Mouse (Mus musculus) neural tube, embryonic 14.5 days (tissue): ENCODE measurements around the gene Ets2. TPM values are rescaled to one million over a fixed set of nuclear protein-coding genes. Genes with fewer than 3 reads are reported as not detected.

Experiments
- ATAC-seq: fragments of 200-750 bp; cut with Nextera tagmentation; 2 replicates; pipeline ENCODE4 v1.8.0; 2017; ENCODE audit warnings: low read depth, mild to moderate bottlenecking, moderate TSS enrichment, moderate library complexity
- H3K27ac ChIP-seq: fragments of 300-500 bp; sonication (generic); 2 replicates; pipeline ENCODE4 v1.5.1; 2014; ENCODE audit warnings: low read depth, mild to moderate bottlenecking, control low read depth, low read length, moderate library complexity, mixed read lengths
- H3K27me3 ChIP-seq: fragments of 300-500 bp; sonication (generic); 2 replicates; pipeline ENCODE4 v1.6.1; 2014; ENCODE audit warnings: low read length; ENCODE audit not compliant: control insufficient read depth, insufficient read depth
- H3K36me3 ChIP-seq: fragments of 300-500 bp; sonication (generic); 2 replicates; pipeline ENCODE4 v1.6.1; 2014; ENCODE audit warnings: low read length, mixed read lengths; ENCODE audit not compliant: control insufficient read depth, insufficient read depth
- H3K4me1 ChIP-seq: fragments of 300-500 bp; sonication (generic); 2 replicates; pipeline ENCODE4 v1.6.1; 2014; ENCODE audit warnings: low read length; ENCODE audit not compliant: control insufficient read depth, insufficient read depth
- H3K4me2 ChIP-seq: fragments of 300-500 bp; sonication (generic); 2 replicates; pipeline ENCODE4 v1.6.1; 2014; ENCODE audit warnings: mild to moderate bottlenecking, low read depth, low read length, control low read depth
- H3K4me3 ChIP-seq: fragments of 300-500 bp; sonication (generic); 2 replicates; pipeline ENCODE4 v1.5.1; 2014; ENCODE audit warnings: low read depth, low read length, control low read depth, mixed read lengths
- H3K9ac ChIP-seq: fragments of 300-500 bp; sonication (generic); replicated peaks from 2 replicates; pipeline ENCODE4 v1.6.1; 2014; ENCODE audit warnings: low read depth, mild to moderate bottlenecking, control low read depth, low read length, mixed read lengths
- H3K9me3 ChIP-seq: fragments of 300-500 bp; sonication (generic); 2 replicates; pipeline ENCODE4 v1.6.1; 2016; ENCODE audit warnings: low read length; ENCODE audit not compliant: control insufficient read depth
- WGBS: fragments of 180-500 bp; shearing (Covaris S2); extraction: QIAGEN DNeasy Blood & Tissue Kit; methylation state at CpG from one replicate; pipeline ENCODE4 v1.1.7; 2014; 5-methylcytosine and 5-hydroxymethylcytosine counted together
- polyA plus RNA-seq: library from polyadenylated mRNA; unstranded; fragments of >200 nt; fragmentation: Nextera tagmentation; extraction: Ambion mirVana; gene quantifications from 2 replicates; pipeline ENCODE4 v1.2.1, GENCODE M21; 2014

The Ets2 gene
- 21.4 and 35.4 TPM in 2 replicates for polyA plus RNA-seq

DNA sequence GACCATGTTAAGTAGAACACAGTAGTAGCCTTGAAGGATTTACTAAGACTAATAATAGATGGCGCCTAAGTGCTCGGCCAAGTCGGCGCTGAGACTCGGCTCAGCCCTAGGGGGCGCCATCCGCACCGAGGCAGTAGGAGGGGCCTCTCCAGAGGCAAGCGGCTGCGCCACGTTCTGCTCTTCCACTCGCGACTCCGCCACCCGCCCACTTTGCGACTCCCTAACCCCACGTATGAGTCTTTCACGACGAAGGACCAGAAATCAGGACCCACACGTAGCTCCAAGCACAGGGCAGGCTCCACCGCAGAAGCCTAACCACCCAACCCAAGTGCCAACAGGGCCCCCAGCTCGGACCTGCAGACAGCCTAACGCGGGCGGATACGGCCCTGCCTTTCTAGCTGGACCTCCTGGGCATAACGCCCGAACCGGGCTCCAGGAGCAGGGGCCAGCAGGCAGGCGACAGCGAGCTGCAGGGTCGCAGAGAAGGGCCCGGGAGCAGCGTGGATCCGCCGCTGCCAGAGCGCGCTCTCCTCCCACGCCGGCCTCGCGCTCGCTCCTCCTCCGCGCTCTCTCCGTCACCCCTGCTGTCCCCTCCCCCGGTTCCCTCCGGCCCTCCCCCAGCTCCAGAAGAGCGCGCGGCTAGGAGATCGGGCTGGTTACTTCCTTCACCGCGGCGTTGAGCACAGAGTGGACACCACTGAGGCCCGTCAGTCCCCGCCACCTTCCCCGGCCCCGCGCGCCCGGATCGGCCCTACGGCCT is at the start of gene Ets2:
Gene Ets2, plus strand, starts transcription at position 274 of the 760 bp plus-strand sequence.
- Histone ChIP-seq H3K9me3 (no peaks in the 10 kb centered on the region), H3K4me1 (peaks cover 5% of the 10 kb centered on the region; the same call in 1 of the 2 replicates), H3K9ac (peak within 1 kb of the TSS; percentile 92), H3K36me3 (no peaks in the 10 kb centered on the region), H3K27me3 (no peaks in the 10 kb centered on the region), H3K4me2 (peak within 1 kb of the TSS; percentile 78), H3K27ac (peak within 1 kb of the TSS; percentile 93), H3K4me3 (peak within 1 kb of the TSS; percentile 87)
- peak; percentile 93 for ATAC-seq
- WGBS = under 1% methylated on average over 49 of the region's 64 CpGs

DNA sequence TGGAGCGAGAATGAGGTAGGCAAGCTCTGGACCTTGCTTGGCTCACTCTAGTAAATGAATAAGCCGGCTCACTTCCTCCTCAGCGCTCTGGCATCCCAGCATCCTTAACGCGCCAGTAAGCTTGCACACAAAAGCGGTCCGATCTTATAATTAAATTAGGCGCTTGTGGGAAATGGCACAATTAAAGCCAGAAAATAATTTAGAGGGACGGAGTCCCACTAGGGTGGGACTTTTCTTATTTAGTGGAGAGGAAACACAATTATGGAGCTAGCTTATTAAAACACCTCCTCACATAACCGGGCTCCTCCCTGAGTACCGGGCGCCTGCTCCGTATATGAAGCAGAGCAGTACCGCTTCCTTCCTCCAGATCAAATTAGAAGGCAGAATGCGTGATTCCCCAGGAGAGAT is 47.7 kb upstream of the Ets2 start:
- Histone ChIP-seq H3K27ac (peak overlapping the region; percentile 80), H3K4me3 (no peak overlapping the region), H3K9ac (no peak overlapping the region), H3K4me1 (0 out of 2 replicates have a peak, but pooled peaks cover 4% of the 10 kb centered on the region), H3K4me2 (peak overlapping the region; percentile 21; the same call in 1 of the 2 replicates), H3K27me3 (no peaks in the 10 kb centered on the region), H3K36me3 (no peaks in the 10 kb centered on the region), H3K9me3 (no peaks in the 10 kb centered on the region)
- peak; percentile 75 for ATAC-seq
- WGBS = 55% methylated on average over 15 of the region's 15 CpGs

DNA sequence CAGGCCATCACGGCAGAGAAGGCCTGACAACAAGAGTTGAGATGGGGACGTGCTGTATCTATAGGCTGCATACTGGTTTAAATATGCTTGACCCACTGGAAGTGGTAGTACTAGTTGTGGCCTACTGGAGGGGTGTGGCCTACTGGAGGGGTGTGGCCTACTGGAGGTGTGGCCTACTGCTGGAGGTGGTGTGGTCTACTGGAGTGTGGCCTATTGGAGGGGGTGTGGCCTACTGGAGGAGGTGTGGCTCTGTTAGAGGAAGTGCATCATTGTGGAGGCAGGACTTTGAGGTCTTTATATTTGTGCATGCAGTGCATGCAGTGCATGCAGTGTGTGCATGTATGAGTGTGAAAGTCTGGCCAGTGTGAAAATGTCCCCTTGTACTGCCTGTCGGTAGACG is 45.3 kb upstream of the Ets2 start:
- ATAC-seq = no peak
- H3K36me3 ChIP-seq = no peaks in the 10 kb centered on the region
- H3K4me2 ChIP-seq = no peak overlapping the region
- H3K9me3 ChIP-seq = no peaks in the 10 kb centered on the region
- H3K9ac ChIP-seq = no peak overlapping the region
- no peaks in the 10 kb centered on the region for H3K27me3 ChIP-seq
- no peak overlapping the region for H3K4me3 ChIP-seq
- 94% methylated on average over 4 of the region's 4 CpGs for WGBS
- no peak overlapping the region for H3K27ac ChIP-seq
- 0 out of 2 replicates have a peak, but pooled peaks cover 4% of the 10 kb centered on the region for H3K4me1 ChIP-seq

DNA sequence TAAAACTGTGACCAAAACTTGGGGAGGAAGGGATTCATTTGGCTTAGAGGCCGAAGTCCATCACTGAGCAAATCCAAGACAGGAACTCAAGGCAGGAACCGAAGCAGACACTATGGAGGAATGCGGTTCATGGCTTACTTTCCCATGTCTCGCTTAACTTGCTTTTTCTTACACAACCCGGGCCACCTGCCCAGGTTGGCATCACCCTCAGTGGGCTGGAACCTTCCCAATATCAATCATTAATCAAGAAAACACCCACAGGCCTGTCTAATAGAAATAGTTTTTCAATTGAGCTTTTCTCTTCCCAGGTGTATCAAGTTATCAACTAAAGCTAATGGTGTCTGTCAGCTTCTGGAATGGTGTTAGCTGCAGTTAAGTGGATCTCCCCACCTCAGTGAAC is 44.7 kb upstream of the Ets2 start:
- no peak overlapping the region for H3K27ac ChIP-seq
- H3K9ac ChIP-seq = no peak overlapping the region
- no peaks in the 10 kb centered on the region for H3K36me3 ChIP-seq
- H3K4me3 ChIP-seq = no peak overlapping the region
- no peaks in the 10 kb centered on the region for H3K9me3 ChIP-seq
- no peaks in the 10 kb centered on the region for H3K27me3 ChIP-seq
- WGBS = 95% methylated on average over 5 of the region's 5 CpGs
- ATAC-seq = no peak
- H3K4me1 ChIP-seq = 0 out of 2 replicates have a peak, but pooled peaks cover 4% of the 10 kb centered on the region
- no peak overlapping the region for H3K4me2 ChIP-seq

DNA sequence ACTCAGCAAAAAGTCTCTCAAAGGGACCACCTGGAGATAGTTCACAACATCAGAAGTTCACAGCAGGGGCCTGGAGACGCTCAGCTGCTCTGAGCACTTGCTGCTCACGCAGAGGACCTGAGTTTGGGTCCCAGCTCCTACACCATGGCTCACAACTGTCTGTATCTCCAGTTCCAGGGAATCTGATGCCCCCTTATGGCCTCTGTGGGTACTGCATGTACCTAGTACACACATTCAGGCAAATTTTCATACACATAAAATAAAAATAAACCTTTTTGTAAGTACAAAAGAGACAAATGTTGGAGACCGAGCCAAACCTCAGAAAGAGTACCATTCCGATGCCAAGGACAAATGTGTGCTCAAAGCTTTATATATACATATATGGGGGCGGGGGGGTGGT is 44.1 kb upstream of the Ets2 start:
- H3K27ac ChIP-seq = no peak overlapping the region
- H3K27me3 ChIP-seq = no peaks in the 10 kb centered on the region
- WGBS = 94% methylated on average over 5 of the region's 5 CpGs
- H3K4me1 ChIP-seq = 0 out of 2 replicates have a peak, but pooled peaks cover 4% of the 10 kb centered on the region
- H3K36me3 ChIP-seq = no peaks in the 10 kb centered on the region
- no peak for ATAC-seq
- H3K4me2 ChIP-seq = no peak overlapping the region
- no peaks in the 10 kb centered on the region for H3K9me3 ChIP-seq
- no peak overlapping the region for H3K4me3 ChIP-seq
- no peak overlapping the region for H3K9ac ChIP-seq

DNA sequence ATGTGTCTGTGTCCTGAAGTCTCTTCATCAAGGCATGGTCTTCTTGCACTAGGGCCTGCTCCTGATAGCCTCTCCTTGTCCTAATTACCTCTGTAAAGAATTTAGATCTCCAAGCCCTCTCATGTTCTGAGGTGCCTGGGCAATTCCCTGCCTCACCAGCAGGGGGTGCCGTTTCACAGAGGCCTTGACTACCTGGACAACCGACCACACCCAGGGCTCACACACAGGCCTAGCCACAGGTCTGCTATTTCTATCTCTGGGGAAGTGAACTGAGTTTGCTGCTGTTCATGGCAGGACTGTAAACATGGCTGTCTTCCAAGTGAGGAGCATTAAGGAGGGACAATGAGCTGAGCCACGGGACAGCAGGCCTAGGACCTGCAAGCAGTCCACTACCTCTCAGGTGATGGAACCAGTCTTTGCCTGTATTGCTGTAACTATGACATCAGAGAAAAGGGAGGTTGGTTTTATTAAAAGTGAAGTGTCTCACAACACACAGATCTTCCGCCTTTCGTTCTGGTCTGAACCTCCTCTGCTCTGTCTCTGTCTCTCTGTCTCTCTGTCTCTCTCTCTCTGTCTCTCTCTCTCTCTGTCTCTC is 42.9 kb upstream of the Ets2 start:
- ATAC-seq = no peak
- H3K4me1 ChIP-seq = 0 out of 2 replicates have a peak, but pooled peaks cover 4% of the 10 kb centered on the region
- no peaks in the 10 kb centered on the region for H3K9me3 ChIP-seq
- no peak overlapping the region for H3K4me2 ChIP-seq
- no peak overlapping the region for H3K4me3 ChIP-seq
- WGBS = 62% methylated on average over 5 of the region's 5 CpGs
- H3K9ac ChIP-seq = no peak overlapping the region
- H3K27me3 ChIP-seq = no peaks in the 10 kb centered on the region
- H3K36me3 ChIP-seq = no peaks in the 10 kb centered on the region
- no peak overlapping the region for H3K27ac ChIP-seq

DNA sequence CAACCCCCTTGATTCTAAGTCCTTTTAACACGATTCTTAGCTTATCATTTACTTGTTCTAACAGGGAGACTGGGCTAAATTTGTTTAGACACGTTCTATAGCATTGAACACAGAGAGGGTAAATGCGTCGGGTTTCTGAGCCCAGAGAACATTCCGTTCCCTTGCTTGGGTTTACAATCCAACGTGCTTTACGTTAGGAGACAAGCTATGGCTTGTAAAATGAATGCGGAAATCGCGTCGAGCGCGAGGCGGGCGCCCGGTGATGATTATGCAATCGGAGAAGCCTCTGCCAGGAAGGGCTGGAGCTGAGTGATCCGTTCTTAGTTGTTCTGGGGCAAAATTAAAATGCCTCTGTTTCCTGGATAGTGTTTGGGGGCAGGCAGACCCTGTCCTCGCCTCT is 42.4 kb upstream of the Ets2 start:
- no peak for ATAC-seq
- 79% methylated on average over 19 of the region's 19 CpGs for WGBS
- H3K9ac ChIP-seq = no peak overlapping the region
- H3K27ac ChIP-seq = no peak overlapping the region
- no peaks in the 10 kb centered on the region for H3K27me3 ChIP-seq
- H3K36me3 ChIP-seq = no peaks in the 10 kb centered on the region
- no peak overlapping the region for H3K4me2 ChIP-seq
- no peak overlapping the region for H3K4me3 ChIP-seq
- 0 out of 2 replicates have a peak, but pooled peaks cover 4% of the 10 kb centered on the region for H3K4me1 ChIP-seq
- H3K9me3 ChIP-seq = no peaks in the 10 kb centered on the region

DNA sequence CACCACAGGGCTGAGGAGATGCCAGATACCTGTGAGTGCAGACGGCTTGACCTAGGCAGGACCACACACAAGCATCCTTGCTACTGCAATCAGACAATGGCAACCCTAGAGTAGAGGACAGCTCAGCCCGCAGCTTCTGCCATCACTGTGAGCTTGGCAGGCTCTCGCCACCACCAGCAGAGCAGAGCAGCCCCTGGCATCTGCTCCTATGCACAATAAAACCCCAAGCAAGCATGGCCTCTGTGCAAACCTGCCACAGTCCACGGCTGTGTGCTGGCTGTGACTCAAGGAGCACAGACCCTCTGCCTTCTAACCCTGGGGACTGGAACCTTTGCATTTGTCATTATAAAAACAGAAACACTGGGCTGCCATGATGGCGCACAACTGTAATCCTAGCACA is 41.0 kb upstream of the Ets2 start:
- 67% methylated on average over 5 of the region's 5 CpGs for WGBS
- Histone ChIP-seq H3K4me3 (no peak overlapping the region), H3K36me3 (no peaks in the 10 kb centered on the region), H3K4me2 (no peak overlapping the region), H3K9me3 (no peaks in the 10 kb centered on the region), H3K27ac (no peak overlapping the region), H3K9ac (no peak overlapping the region), H3K4me1 (no peaks in the 10 kb centered on the region), H3K27me3 (no peaks in the 10 kb centered on the region)
- ATAC-seq = no peak

GRCm38 (mm10) chr16:95665472-95666131 is 36.3 kb upstream of the Ets2 start:
- H3K4me3 ChIP-seq = no peak overlapping the region
- no peak overlapping the region for H3K27ac ChIP-seq
- WGBS = 82% methylated on average over 6 of the region's 6 CpGs
- no peak overlapping the region for H3K9ac ChIP-seq
- no peak overlapping the region for H3K4me2 ChIP-seq
- H3K9me3 ChIP-seq = no peaks in the 10 kb centered on the region
- H3K27me3 ChIP-seq = no peaks in the 10 kb centered on the region
- no peaks in the 10 kb centered on the region for H3K4me1 ChIP-seq
- H3K36me3 ChIP-seq = no peaks in the 10 kb centered on the region
- no peak for ATAC-seq
